Mouse (Mus musculus): ENCODE results near the gene Plxna4.

DNA sequence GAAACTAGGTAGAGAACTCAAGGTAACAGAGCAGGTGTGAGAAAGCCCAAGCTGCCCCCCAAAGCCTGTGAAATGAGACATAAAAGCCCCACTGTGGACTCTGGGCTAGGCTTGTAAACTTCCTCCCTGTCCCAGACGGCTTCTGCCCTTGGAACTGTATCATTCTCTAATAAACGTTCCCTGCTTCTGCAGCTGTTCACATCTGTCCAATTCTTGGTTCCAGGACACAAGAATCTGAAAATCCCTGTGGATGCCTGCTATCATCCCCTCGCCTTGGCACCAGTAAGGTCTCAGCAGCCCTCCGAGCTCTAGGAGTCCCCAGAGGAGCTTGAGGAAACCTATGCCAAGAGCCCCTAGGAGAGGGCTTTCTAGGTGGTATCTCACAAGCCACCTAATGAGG is 383.7 kb downstream of the Plxna4 start:
- TF ChIP-seq CTCF (conservative IDR thresholded peaks at IDR 0.05; ENCODE audit: low read length) (no peak), NANOG (IDR thresholded peaks at IDR 0.05; ENCODE audit: borderline replicate concordance, low read length) (no peak), POU5F1 (IDR thresholded peaks at IDR 0.05; ENCODE audit: borderline replicate concordance, low read length) (no peak)

All from E14TG2a.4 (cell line).